Mouse (Mus musculus) heart, embryonic 14.5 days (tissue): Measurements from ENCODE around the gene Cc2d2b. TPM values are rescaled to one million over a fixed set of nuclear protein-coding genes. Genes with fewer than 3 reads are reported as not detected.
A peak's percentile ranks its signal among the peaks of the same experiment; 100 is the strongest.

Experiments
- ATAC-seq: fragments of 200-750 bp; cut with Nextera tagmentation; 2 replicates; pipeline ENCODE4 v1.8.0; 2017; ENCODE audit warnings: low read depth, moderate TSS enrichment; ENCODE audit not compliant: insufficient number of reproducible peaks, insufficient read depth, low FRiP score
- H3K27ac ChIP-seq, 2 experiments: fragments of 200-500 bp in 1 of 2; fragments of 300-500 bp in 1 of 2; sonication (generic) in 1 of 2; replicated peaks in 1 of 2; 2 replicates each; pipeline ENCODE4 v1.5.1; 2012 to 2014; ENCODE audit warnings: low read depth in 2 of 2, low read length in 2 of 2, control low read depth in 1 of 2, mild to moderate bottlenecking in 1 of 2, mixed read lengths in 1 of 2; ENCODE audit not compliant: control insufficient read depth in 1 of 2, insufficient read depth in 1 of 2
- H3K27me3 ChIP-seq: fragments of 300-500 bp; sonication (generic); 2 replicates; pipeline ENCODE4 v1.6.1; 2014; ENCODE audit warnings: mild to moderate bottlenecking, low read length, control low read depth; ENCODE audit not compliant: control insufficient read depth, insufficient read depth
- H3K36me3 ChIP-seq: fragments of 300-500 bp; sonication (generic); 2 replicates; pipeline ENCODE4 v1.6.1; 2014; ENCODE audit warnings: mild to moderate bottlenecking, control low read depth, low read length, mixed read lengths; ENCODE audit not compliant: control insufficient read depth, insufficient read depth
- H3K4me1 ChIP-seq, 2 experiments: fragments of 200-500 bp in 1 of 2; fragments of 300-500 bp in 1 of 2; sonication (generic) in 1 of 2; 2 replicates each; pipeline ENCODE4 v1.6.1; 2012 to 2014; ENCODE audit warnings: low read length in 2 of 2, control low read depth in 1 of 2, mixed read lengths in 1 of 2; ENCODE audit not compliant: control insufficient read depth in 2 of 2, insufficient read depth in 2 of 2
- H3K4me2 ChIP-seq: fragments of 300-500 bp; sonication (generic); 2 replicates; pipeline ENCODE4 v1.6.1; 2014; ENCODE audit warnings: mild to moderate bottlenecking, low read length
- H3K4me3 ChIP-seq, 2 experiments: fragments of 200-500 bp in 1 of 2; fragments of 300-500 bp in 1 of 2; sonication (generic) in 1 of 2; 2 replicates each; pipeline ENCODE4 v1.5.1; 2012 to 2014; ENCODE audit warnings: low read length in 2 of 2, mild to moderate bottlenecking in 2 of 2, control low read depth in 1 of 2, low read depth in 1 of 2, moderate library complexity in 1 of 2; ENCODE audit not compliant: control insufficient read depth in 1 of 2, insufficient read depth in 1 of 2
- H3K9ac ChIP-seq: fragments of 300-500 bp; sonication (generic); 2 replicates; pipeline ENCODE4 v1.6.1; 2014; ENCODE audit warnings: mild to moderate bottlenecking, low read length
- H3K9me3 ChIP-seq: fragments of 300-500 bp; sonication (generic); 2 replicates; pipeline ENCODE4 v1.6.1; 2016; ENCODE audit warnings: low read length, control low read depth; ENCODE audit not compliant: control insufficient read depth
- WGBS: fragments of 180-500 bp; shearing (Covaris S2); extraction: QIAGEN DNeasy Blood & Tissue Kit; methylation state at CpG from one replicate; pipeline ENCODE4 v1.1.7; 2014; 5-methylcytosine and 5-hydroxymethylcytosine counted together
- polyA plus RNA-seq: library from polyadenylated mRNA; unstranded; fragments of >200 nt; fragmentation: Nextera tagmentation; extraction: Ambion mirVana; gene quantifications from 2 replicates; pipeline ENCODE4 v1.2.1, GENCODE M21; 2014

Cc2d2b gene
- polyA plus RNA-seq, 1 experiment from 2014 or later = 0.30 TPM

DNA sequence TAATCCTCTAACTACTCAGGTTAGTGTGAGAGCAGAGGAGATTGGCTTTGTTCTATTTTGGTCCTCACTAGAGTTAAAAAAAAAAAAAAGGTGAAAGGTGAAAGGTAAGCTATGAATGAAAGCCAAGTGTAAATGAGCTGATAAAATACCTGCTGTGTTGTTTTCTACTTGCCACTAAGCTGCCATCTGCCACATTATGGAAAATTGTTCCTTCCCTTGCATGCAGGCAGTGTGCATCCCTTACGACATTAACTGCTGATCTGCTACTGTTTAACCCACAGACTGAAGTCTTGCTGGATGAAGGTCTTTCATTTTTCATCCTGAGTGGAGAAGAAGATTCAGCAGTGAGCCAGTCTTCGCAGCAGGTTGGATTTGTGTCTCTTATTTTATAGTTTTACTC is 11.5 kb downstream of the Cc2d2b start:
- Histone ChIP-seq H3K4me2 (no peak overlapping the region), H3K36me3 (no peaks in the 10 kb centered on the region), H3K27me3 (peaks cover 32% of the 10 kb centered on the region), H3K4me3 (no peak overlapping the region), H3K9me3 (no peaks in the 10 kb centered on the region), H3K9ac (no peak overlapping the region), H3K4me1 (no peaks in the 10 kb centered on the region), H3K27ac (no peak overlapping the region)
- 77% methylated on average over 2 of the region's 2 CpGs for WGBS
- no peak for ATAC-seq

DNA sequence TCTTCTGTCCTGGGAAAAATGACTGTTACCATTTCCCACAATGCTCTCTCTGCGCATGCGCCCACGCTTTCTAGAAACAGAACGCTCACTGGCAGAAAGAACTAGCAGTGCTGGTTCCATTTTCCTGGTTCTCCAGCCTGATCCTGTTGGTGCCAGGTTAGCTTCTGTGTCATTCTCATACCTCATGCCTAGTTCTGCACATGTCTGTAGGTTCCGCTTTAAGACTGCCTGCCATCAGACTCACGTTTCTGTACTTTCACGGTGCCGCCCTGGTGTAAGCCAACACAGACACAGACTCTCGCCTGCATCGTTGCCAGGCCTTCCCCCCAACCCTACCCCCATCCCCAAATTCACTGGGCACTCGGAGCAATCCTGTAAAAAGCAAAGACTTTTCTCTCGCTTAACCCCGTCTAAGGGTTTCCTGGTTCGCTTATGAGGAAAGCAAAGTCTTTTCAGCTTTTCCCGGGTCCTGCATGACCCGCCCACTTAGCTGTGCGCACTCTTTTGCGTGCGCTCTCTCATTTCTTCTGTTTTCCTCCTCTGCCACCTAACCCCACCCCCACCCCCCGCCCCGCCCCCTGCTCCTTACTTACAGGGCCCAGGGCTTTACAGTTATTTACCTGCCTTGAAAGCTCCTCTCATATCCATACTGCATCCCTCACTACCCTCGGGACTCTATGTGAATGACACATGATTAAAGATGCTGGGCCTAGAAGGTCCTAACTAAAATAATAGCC is 13.6 kb downstream of the Cc2d2b start:
- Histone ChIP-seq H3K4me3 (peak overlapping the region; percentile 12 to 28), H3K36me3 (no peaks in the 10 kb centered on the region), H3K27ac (no peak overlapping the region), H3K4me2 (peak overlapping the region; percentile 62), H3K4me1 (no peaks in the 10 kb centered on the region), H3K9ac (peak overlapping the region; percentile 57; the same call in 1 of the 2 replicates), H3K27me3 (peaks cover 38% of the 10 kb centered on the region), H3K9me3 (no peaks in the 10 kb centered on the region)
- WGBS = 29% methylated on average over 22 of the region's 22 CpGs
- no peak for ATAC-seq

DNA sequence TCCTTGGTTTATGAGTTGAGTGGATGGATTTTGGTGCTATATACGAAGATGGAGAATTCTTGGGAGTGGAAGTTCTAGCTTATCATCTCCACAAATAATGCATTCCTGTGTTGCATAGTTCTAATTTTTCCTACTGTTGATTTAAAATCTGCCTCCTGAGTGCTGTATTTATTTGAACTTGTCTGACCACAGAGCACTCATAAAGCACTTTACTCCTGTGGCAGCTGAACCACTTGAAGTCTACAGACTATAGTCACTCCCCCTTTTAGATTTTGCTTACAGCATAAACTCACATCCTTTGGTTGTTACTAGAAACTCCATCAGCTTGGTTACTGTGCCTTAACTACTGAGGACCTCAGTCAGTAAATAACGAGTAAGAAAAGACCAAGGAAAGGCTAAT is 18.6 kb downstream of the Cc2d2b start:
- 79% methylated on average over 2 of the region's 2 CpGs for WGBS

DNA sequence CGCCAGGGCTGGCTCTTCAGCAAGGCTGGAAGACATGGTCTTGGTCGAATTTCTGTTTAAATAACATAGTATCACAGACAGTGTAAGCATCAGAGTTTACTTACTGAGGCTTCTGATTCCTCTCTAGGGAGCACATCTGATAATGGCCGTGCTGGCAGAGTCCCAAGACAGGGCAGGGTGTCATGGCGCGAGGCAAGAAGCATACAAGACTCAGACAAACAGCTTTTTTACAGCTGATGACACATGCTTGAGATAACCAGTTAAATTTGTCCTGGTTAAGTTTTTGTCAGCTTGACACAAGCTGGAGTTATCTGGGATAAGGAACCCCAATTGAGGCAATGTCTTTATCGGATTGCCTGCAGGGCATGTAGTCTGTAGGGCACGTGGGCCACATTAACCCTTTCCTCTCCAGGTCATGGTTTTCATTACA is 20.8 kb downstream of the Cc2d2b start:
- Histone ChIP-seq H3K9me3 (no peaks in the 10 kb centered on the region), H3K4me2 (peak overlapping the region; percentile 34), H3K4me1 (peaks cover 9 to 11% of the 10 kb centered on the region in 2 experiments), H3K27me3 (peaks cover 27% of the 10 kb centered on the region), H3K36me3 (no peaks in the 10 kb centered on the region), H3K9ac (peak overlapping the region; percentile 25; the same call in 1 of the 2 replicates), H3K27ac (no peak overlapping the region), H3K4me3 (no peak overlapping the region)
- no peak for ATAC-seq
- WGBS = 5% methylated on average over 7 of the region's 7 CpGs

More for the DNA sequence above, 18.6 kb downstream of the Cc2d2b start:
- ATAC-seq = no peak
- Histone ChIP-seq H3K4me2 (no peak overlapping the region), H3K27me3 (peaks cover 29% of the 10 kb centered on the region), H3K36me3 (no peaks in the 10 kb centered on the region), H3K27ac (no peak overlapping the region), H3K9ac (no peak overlapping the region), H3K4me3 (no peak overlapping the region), H3K4me1 (peaks cover 9 to 11% of the 10 kb centered on the region in 2 experiments), H3K9me3 (no peaks in the 10 kb centered on the region)

DNA sequence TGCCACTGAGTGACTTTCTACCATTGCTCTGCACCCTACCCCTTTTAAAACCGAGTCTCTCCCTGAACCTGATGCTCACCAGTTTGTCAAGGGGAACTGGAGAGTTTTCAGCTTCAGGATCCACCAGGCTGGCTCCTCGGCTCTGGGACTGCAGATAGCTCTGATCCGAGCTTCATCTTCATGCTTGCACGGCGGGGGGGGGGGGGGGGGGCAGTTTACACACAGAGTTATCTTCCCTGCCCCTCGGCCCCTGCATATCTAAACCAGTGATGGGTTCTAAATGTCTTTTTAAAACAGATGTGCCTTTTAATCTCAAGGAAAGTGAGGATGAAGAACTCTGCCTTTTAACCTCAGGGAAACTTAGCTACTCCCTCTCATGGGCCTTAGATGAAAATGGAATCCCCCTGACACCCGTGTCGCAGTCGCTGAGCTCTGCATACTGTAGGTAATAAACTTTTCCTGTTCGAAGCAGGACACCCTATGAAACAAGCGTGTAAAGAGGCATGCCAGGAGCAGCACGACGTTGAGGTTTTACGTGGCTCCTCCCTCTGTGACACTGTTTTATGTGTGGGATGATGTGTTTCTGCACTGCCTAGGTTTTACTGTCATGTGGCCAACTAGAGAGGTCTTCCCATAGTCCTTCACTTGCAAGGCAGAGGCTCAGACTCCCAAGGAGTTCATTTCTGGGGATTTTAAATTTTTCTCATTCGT is 39.6 kb downstream of the Cc2d2b start:
- H3K27me3 ChIP-seq = peaks cover 6% of the 10 kb centered on the region
- H3K4me2 ChIP-seq = no peak overlapping the region
- WGBS = 63% methylated on average over 14 of the region's 15 CpGs
- ATAC-seq = no peak
- no peak overlapping the region for H3K9ac ChIP-seq
- H3K4me3 ChIP-seq = no peak overlapping the region
- H3K9me3 ChIP-seq = no peaks in the 10 kb centered on the region
- H3K27ac ChIP-seq = no peak overlapping the region
- no peaks in the 10 kb centered on the region for H3K36me3 ChIP-seq
- no peaks in the 10 kb centered on the region for H3K4me1 ChIP-seq

DNA sequence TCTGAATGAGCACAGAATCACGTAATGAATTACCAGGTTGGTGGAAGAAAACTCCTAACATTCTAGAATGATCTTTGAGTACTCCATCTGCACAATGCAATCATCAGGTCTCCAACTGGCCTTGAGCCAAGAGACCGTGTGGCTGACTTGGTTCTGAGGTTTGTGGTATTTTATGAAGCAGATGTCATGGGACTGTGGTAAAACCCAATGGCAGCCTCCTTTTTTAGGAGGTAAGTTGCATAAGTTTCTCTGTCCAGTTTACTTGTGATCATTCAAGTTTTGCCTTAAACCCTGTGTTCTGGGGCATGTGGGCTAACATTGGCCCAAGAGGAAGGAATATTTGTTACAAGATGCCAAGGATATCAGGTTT is 40.1 kb downstream of the Cc2d2b start:
- WGBS = 76% methylated on average over 2 of the region's 2 CpGs

DNA sequence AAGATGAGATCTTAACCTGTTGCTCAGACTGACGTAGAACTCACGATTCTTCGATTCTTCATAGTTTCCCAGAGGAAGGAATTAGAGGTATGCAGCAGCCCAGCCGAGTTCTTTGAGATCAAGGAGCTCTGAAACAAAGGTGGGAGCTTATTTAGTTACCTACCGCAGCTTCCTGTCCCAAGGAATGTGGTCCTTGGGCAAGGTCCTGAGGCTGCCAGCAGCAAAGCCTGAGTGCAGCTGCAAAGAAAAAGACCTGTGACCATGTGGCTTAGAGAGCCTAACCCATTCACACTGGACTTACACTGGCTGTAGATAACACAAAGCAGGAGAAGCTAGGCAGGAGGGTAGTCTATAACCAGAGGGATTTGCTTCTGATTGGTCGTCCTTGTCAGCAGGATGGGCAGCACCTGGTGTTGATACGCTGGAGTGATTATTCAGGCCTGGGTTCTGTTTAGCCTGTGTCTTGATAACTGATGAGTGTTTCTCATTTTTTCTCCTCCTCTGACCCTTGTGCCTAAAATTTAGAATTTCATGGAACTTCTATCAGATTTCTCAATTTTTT is 56.7 kb downstream of the Cc2d2b start:
- H3K4me1 ChIP-seq = no peaks in the 10 kb centered on the region
- no peaks in the 10 kb centered on the region for H3K27me3 ChIP-seq
- H3K36me3 ChIP-seq = no peaks in the 10 kb centered on the region
- WGBS = 42% methylated on average over 7 of the region's 7 CpGs
- no peak overlapping the region for H3K27ac ChIP-seq
- H3K9me3 ChIP-seq = no peaks in the 10 kb centered on the region
- H3K9ac ChIP-seq = no peak overlapping the region
- no peak overlapping the region for H3K4me2 ChIP-seq
- no peak overlapping the region for H3K4me3 ChIP-seq
- ATAC-seq = no peak

More for the DNA sequence above, 40.1 kb downstream of the Cc2d2b start:
- Histone ChIP-seq H3K9me3 (no peaks in the 10 kb centered on the region), H3K27me3 (peaks cover 6% of the 10 kb centered on the region), H3K4me3 (no peak overlapping the region), H3K36me3 (no peaks in the 10 kb centered on the region), H3K27ac (no peak overlapping the region), H3K9ac (no peak overlapping the region), H3K4me2 (no peak overlapping the region), H3K4me1 (no peaks in the 10 kb centered on the region)
- no peak for ATAC-seq
